Mouse (Mus musculus) limb, embryonic 13.5 days (tissue): ENCODE data around the gene Ywhag. TPM values are rescaled to one million over a fixed set of nuclear protein-coding genes. Genes with fewer than 3 reads are reported as not detected.

Source experiments
- ATAC-seq: fragments of 200-750 bp; cut with Nextera tagmentation; 2 replicates; pipeline ENCODE4 v1.8.0; 2017; ENCODE audit warnings: low read depth, moderate number of reproducible peaks, moderate TSS enrichment; ENCODE audit not compliant: low FRiP score
- H3K27ac ChIP-seq: fragments of 300-500 bp; sonication (generic); 2 replicates; pipeline ENCODE4 v1.5.1; 2015; ENCODE audit warnings: inconsistent platforms, mild to moderate bottlenecking, moderate library complexity
- H3K27me3 ChIP-seq: fragments of 300-500 bp; sonication (generic); 2 replicates; pipeline ENCODE4 v1.6.1; 2015; ENCODE audit warnings: mild to moderate bottlenecking, inconsistent platforms
- H3K36me3 ChIP-seq: fragments of 300-500 bp; sonication (generic); 2 replicates; pipeline ENCODE4 v1.6.1; 2015; ENCODE audit warnings: inconsistent platforms, mild to moderate bottlenecking, moderate library complexity
- H3K4me1 ChIP-seq: fragments of 300-500 bp; sonication (generic); 2 replicates; pipeline ENCODE4 v1.6.1; 2015; ENCODE audit warnings: inconsistent platforms
- H3K4me2 ChIP-seq: fragments of 300-500 bp; sonication (generic); replicated peaks from 2 replicates; pipeline ENCODE4 v1.6.1; 2015; ENCODE audit warnings: inconsistent platforms, mild to moderate bottlenecking, moderate library complexity
- H3K4me3 ChIP-seq: fragments of 300-500 bp; sonication (generic); 2 replicates; pipeline ENCODE4 v1.5.1; 2015; ENCODE audit warnings: moderate library complexity, mild to moderate bottlenecking, inconsistent platforms
- H3K9ac ChIP-seq: fragments of 300-500 bp; sonication (generic); 2 replicates; pipeline ENCODE4 v1.6.1; 2015; ENCODE audit warnings: mild to moderate bottlenecking, inconsistent platforms
- H3K9me3 ChIP-seq: fragments of 300-500 bp; sonication (generic); 2 replicates; pipeline ENCODE4 v1.6.1; 2016; ENCODE audit warnings: inconsistent platforms
- WGBS: fragments of 180-500 bp; shearing (Covaris S2); methylation state at CpG from one replicate; pipeline ENCODE4 v1.1.7; 2015; 5-methylcytosine and 5-hydroxymethylcytosine counted together
- polyA plus RNA-seq: library from polyadenylated mRNA; unstranded; fragments of >200 nt; fragmentation: Nextera tagmentation; extraction: Ambion mirVana; gene quantifications from 2 replicates; pipeline ENCODE4 v1.2.1, GENCODE M21; 2015

The Ywhag gene
- polyA plus RNA-seq, 1 experiment from 2014 or later, result 168 TPM

DNA sequence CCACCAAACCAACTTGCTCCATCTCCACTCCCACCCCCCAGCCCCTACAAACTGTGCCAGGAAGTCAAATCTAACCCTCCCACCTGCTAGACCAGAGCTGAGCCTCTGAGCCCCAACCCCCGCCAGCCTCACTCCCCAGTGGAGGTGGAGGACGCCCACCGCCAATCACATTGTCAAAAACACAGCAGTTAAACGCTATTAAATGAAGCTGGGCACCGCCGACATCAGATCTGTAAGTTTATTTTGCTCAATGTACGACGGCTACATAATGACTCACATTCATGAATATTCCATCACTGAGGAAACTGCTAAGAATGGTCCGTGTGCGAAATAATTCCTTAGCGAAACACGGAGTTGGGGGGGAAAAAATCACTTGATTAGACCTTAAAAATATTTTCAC is 26.2 kb downstream of the Ywhag start:
- ATAC-seq, result no peak
- Histone ChIP-seq H3K4me2 (no peak overlapping the region), H3K4me1 (peaks cover 11% of the 10 kb centered on the region; the same call in 1 of the 2 replicates), H3K27me3 (no peaks in the 10 kb centered on the region), H3K4me3 (no peak overlapping the region), H3K9ac (no peak overlapping the region), H3K36me3 (peaks cover 65% of the 10 kb centered on the region), H3K9me3 (no peaks in the 10 kb centered on the region), H3K27ac (no peak overlapping the region)
- WGBS, result 82% methylated on average over 12 of the region's 12 CpGs

DNA sequence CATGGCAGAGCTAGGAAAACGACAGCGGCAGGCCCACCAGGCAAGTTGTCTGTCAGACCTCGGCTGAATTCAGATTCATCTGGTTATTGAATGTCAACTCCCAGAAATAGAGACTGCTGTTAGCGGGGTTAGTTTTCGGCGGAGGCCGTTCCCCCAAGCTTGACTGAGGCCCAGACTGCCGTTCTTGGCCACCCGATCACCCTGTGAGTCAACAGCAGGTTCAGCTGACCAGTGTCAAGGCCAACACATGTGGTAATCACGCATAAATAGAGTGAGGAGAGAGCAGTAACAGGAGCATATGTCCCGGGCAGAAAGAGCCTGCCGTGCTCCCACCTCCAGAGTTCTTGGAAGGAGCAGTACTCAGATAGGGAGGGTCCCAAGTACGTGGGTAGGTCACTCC is 27.2 kb downstream of the Ywhag start:
- 86% methylated on average over 13 of the region's 13 CpGs for WGBS
- Histone ChIP-seq H3K4me3 (no peak overlapping the region), H3K9ac (no peak overlapping the region)

DNA sequence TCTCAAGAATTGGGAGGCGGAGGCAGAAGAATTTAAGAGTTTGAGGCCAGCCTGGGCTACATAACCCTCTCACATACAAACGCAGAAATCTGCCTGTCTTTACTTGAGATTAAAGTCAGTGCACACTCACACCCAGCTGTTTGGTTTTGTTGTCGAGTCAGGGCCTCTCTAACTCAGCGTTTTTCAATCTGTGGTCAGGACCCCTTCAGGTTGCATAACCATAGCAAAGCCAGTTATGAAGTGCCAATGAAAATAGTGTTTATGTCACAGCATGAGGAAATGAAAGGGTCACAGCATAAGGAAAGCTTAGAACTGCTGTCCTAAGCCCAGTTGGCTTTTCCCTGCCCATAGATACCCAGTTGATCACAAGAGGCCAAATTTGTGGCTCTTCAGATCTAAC is 27.6 kb downstream of the Ywhag start:
- ATAC-seq, result no peak
- Histone ChIP-seq H3K4me3 (no peak overlapping the region), H3K4me2 (no peak overlapping the region), H3K27ac (no peak overlapping the region), H3K36me3 (peaks cover 54% of the 10 kb centered on the region), H3K9me3 (no peaks in the 10 kb centered on the region), H3K27me3 (no peaks in the 10 kb centered on the region), H3K9ac (no peak overlapping the region), H3K4me1 (peaks cover 16% of the 10 kb centered on the region; the same call in 1 of the 2 replicates)
- 85% methylated on average over 4 of the region's 4 CpGs for WGBS

More for the DNA sequence above, 27.2 kb downstream of the Ywhag start:
- H3K4me2 ChIP-seq, result no peak overlapping the region
- H3K27me3 ChIP-seq, result no peaks in the 10 kb centered on the region
- H3K9me3 ChIP-seq, result no peaks in the 10 kb centered on the region
- no peak for ATAC-seq
- no peak overlapping the region; the same call in 1 of the 2 replicates for H3K27ac ChIP-seq
- peaks cover 16% of the 10 kb centered on the region; the same call in 1 of the 2 replicates for H3K4me1 ChIP-seq
- H3K36me3 ChIP-seq, result peaks cover 56% of the 10 kb centered on the region

- Histone ChIP-seq H3K4me3 (no peak overlapping the region), H3K27me3 (no peaks in the 10 kb centered on the region), H3K36me3 (peaks cover 42% of the 10 kb centered on the region), H3K9me3 (no peaks in the 10 kb centered on the region), H3K4me2 (no peak overlapping the region), H3K27ac (peak overlapping the region; percentile 6; the same call in 1 of the 2 replicates), H3K4me1 (peaks cover 16% of the 10 kb centered on the region; the same call in 1 of the 2 replicates), H3K9ac (no peak overlapping the region)
- 62% methylated on average over 8 of the region's 8 CpGs for WGBS
- ATAC-seq, result no peak
Measured at GRCm38 (mm10) chr5:135905320-135906225, 28.8 kb downstream of the Ywhag start.

- H3K4me3 ChIP-seq, result peak overlapping the region; percentile 42; the same call in 1 of the 2 replicates
- H3K27me3 ChIP-seq, result no peaks in the 10 kb centered on the region
- H3K27ac ChIP-seq, result peak overlapping the region; percentile 15; the same call in 1 of the 2 replicates
- H3K9me3 ChIP-seq, result no peaks in the 10 kb centered on the region
- peaks cover 16% of the 10 kb centered on the region; the same call in 1 of the 2 replicates for H3K4me1 ChIP-seq
- peaks cover 29% of the 10 kb centered on the region for H3K36me3 ChIP-seq
- WGBS, result 66% methylated on average over 5 of the region's 5 CpGs
- H3K9ac ChIP-seq, result no peak overlapping the region; the same call in 1 of the 2 replicates
- peak overlapping the region; percentile 66 for H3K4me2 ChIP-seq
- no peak for ATAC-seq
Measured at GRCm38 (mm10) chr5:135904259-135904658, 30.2 kb downstream of the Ywhag start.

DNA sequence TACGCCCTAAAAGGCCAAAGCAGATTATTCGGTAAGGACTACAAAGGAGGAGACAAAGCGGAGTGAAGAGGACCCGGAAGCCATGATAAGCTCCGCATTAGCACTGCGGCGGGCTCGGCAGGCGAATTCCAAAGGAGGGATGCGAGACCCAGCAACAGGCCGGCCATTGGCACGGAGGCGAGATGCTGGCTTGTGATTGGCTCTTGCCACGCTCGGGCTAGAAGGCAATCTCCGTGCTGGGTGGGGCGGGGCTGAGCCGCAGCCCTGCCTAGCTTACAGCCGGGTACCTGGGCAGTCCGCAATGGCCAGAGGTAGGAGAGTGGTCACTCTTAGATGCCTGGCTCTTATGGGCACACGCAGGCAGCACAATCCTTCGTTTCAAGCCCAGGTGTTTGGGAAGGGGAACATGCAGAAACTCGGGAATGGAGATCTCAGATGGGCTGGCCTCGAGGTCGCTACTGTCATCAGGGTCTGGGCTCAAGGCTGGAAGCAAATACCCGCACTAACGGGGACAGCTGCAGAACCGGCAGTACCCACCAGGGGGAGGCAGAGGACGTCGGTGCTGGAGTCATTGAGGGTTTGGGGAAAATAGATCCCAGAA is 30.8 kb downstream of the Ywhag start:
- Histone ChIP-seq H3K4me2 (peak overlapping the region; percentile 66), H3K9ac (peak overlapping the region; percentile 52), H3K36me3 (peaks cover 23% of the 10 kb centered on the region), H3K4me3 (peak overlapping the region; percentile 42), H3K27ac (peak overlapping the region; percentile 55; the same call in 1 of the 2 replicates), H3K4me1 (peaks cover 16% of the 10 kb centered on the region; the same call in 1 of the 2 replicates), H3K9me3 (no peaks in the 10 kb centered on the region), H3K27me3 (no peaks in the 10 kb centered on the region)
- under 1% methylated on average over 30 of the region's 30 CpGs for WGBS
- ATAC-seq, result peak; percentile 97

DNA sequence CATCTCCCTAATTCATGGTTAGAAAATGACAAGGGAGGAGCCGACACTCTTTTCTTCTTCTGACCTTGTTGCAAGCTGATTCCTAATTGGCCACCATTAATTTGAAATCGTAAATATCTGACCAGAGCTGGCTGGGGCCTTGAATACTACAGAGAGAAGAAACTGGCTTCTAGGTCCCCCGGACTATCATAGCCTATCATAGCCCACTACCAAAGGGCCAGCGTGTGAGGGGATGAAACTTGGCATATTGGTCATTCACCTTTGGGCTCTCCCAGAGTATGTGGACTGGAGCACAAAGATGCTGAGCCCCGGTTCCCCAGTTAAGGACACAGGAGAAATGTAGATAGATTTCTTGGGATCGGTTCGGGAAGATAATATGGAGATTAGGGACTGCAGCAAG is 31.4 kb downstream of the Ywhag start:
- no peak for ATAC-seq
- peaks cover 18% of the 10 kb centered on the region for H3K36me3 ChIP-seq
- no peaks in the 10 kb centered on the region for H3K27me3 ChIP-seq
- peak overlapping the region; percentile 66 for H3K4me2 ChIP-seq
- peak overlapping the region; percentile 42 for H3K4me3 ChIP-seq
- H3K9me3 ChIP-seq, result no peaks in the 10 kb centered on the region
- no peak overlapping the region; the same call in 1 of the 2 replicates for H3K27ac ChIP-seq
- 28% methylated on average over 7 of the region's 7 CpGs for WGBS
- H3K4me1 ChIP-seq, result peaks cover 16% of the 10 kb centered on the region; the same call in 1 of the 2 replicates
- peak overlapping the region; percentile 52; the same call in 1 of the 2 replicates for H3K9ac ChIP-seq

GRCm38 (mm10) chr5:135901354-135902095 is 32.9 kb downstream of the Ywhag start:
- Histone ChIP-seq H3K4me1 (peaks cover 16% of the 10 kb centered on the region; the same call in 1 of the 2 replicates), H3K9ac (no peak overlapping the region), H3K27me3 (no peaks in the 10 kb centered on the region), H3K9me3 (no peaks in the 10 kb centered on the region), H3K36me3 (peaks cover 3% of the 10 kb centered on the region), H3K27ac (no peak overlapping the region), H3K4me3 (no peak overlapping the region), H3K4me2 (no peak overlapping the region)
- WGBS, result 68% methylated on average over 6 of the region's 6 CpGs
- no peak for ATAC-seq

DNA sequence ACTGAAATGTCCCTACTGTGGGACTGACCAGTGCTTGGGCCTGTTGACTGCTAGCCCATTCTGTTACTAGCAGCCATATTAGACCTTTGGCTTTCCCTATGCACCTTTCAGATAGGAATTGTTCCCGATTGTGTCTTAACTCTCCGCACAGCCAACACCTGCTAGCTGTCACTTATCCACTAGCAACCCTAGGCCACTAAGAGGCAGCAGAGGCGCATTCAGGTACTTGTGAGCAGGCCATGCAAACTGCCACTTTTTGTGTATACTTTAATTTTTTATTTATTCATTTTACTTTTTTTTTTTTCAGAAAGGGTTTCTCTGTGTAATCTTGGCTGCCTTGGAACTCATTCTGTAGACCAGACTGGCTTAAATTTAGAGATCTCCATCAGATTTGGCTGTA is 33.7 kb downstream of the Ywhag start:
- Histone ChIP-seq H3K9ac (no peak overlapping the region), H3K36me3 (peaks cover 2% of the 10 kb centered on the region; the same call in 1 of the 2 replicates), H3K4me2 (no peak overlapping the region), H3K4me1 (peaks cover 12% of the 10 kb centered on the region; the same call in 1 of the 2 replicates), H3K9me3 (no peaks in the 10 kb centered on the region), H3K4me3 (no peak overlapping the region), H3K27me3 (no peaks in the 10 kb centered on the region), H3K27ac (no peak overlapping the region)
- 71% methylated on average over 3 of the region's 3 CpGs for WGBS
- no peak for ATAC-seq

DNA sequence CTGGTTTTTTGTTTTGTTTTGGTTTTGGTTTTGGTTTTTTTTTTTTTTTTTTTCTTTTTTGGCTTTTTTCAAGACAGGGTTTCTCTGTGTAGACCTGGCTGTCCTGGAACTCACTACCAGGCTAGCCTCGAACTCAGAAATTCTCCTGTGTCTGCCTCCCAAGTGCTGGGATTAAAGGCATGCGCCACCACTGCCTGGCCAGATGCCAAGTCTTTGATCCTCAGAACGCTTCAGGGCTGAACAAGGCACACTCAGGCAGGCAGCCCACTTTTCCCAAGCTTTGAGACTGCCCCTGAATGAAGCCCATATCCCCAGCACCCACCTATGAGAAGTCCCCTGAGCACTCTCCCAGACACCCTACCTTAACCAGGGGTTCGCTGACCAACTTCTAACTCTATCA is 34.6 kb downstream of the Ywhag start:
- Histone ChIP-seq H3K27ac (no peak overlapping the region), H3K36me3 (peaks cover under 1% of the 10 kb centered on the region; the same call in 1 of the 2 replicates), H3K27me3 (no peaks in the 10 kb centered on the region), H3K4me1 (peaks cover 12% of the 10 kb centered on the region; the same call in 1 of the 2 replicates), H3K9ac (no peak overlapping the region), H3K9me3 (no peaks in the 10 kb centered on the region), H3K4me2 (no peak overlapping the region), H3K4me3 (no peak overlapping the region)
- no peak for ATAC-seq
- 48% methylated on average over 4 of the region's 4 CpGs for WGBS

GRCm38 (mm10) chr5:135898995-135899394 is 35.4 kb downstream of the Ywhag start:
- no peak for ATAC-seq
- no peak overlapping the region for H3K4me3 ChIP-seq
- no peaks in the 10 kb centered on the region for H3K36me3 ChIP-seq
- no peaks in the 10 kb centered on the region for H3K27me3 ChIP-seq
- no peak overlapping the region for H3K4me2 ChIP-seq
- H3K4me1 ChIP-seq, result 0 out of 2 replicates have a peak, but pooled peaks cover 7% of the 10 kb centered on the region
- H3K9me3 ChIP-seq, result no peaks in the 10 kb centered on the region
- WGBS, result 88% methylated on average over 4 of the region's 4 CpGs
- no peak overlapping the region for H3K27ac ChIP-seq
- no peak overlapping the region for H3K9ac ChIP-seq
